In genomic region chrX:160690094-160690493, GRCm38 (mm10) we compare ENCODE assay signal across 24 mouse cellular contexts. TPM values are rescaled to one million over a fixed set of nuclear protein-coding genes. Genes with fewer than 3 reads are reported as not detected.
A peak's percentile ranks its signal among the peaks of the same experiment; 100 is the strongest.
DNase-seq lines count a peak whose midpoint lies in the region; ATAC-seq and TF ChIP-seq lines count a peak whose summit lies in the region.
"Had no signal": no experiment of that assay in that cellular context is flagged by ENCODE, and none has a peak within 500 bp of the region (broad histone marks: within the 10 kb centered on the region; RNA-seq: fewer than 3 reads in every experiment).

No protein-coding gene starts in this region.

- H3K4me2 ChIP-seq in CH12.LX (ENCODE audit: insufficient read depth, low read depth, poor library complexity, severe bottlenecking): no peak overlapping the region
- H3K4me2 ChIP-seq in midbrain, embryonic 13.5 days (replicated peaks): no peak overlapping the region

- no peaks in the 10 kb centered on the region for H3K79me2 ChIP-seq in CH12.LX (replicated peaks; ENCODE audit: control insufficient read depth, extremely low read depth, insufficient read depth, poor library complexity, severe bottlenecking)
- H3K79me2 ChIP-seq in MEL (ENCODE audit: control insufficient read depth, insufficient read depth, low read length, poor library complexity): no peaks in the 10 kb centered on the region

- no peak for ATAC-seq in midbrain, embryonic 13.5 days
- ATAC-seq: activated CD4-positive, CD25-positive, alpha-beta regulatory T cell, adult 4 months; CD4-positive, CD25-positive, alpha-beta regulatory T cell, adult 4 months; Patski had no signal

- H3K4me3 ChIP-seq in CH12.LX (replicated peaks in 1 of 3; ENCODE audit: low read depth in 2 of 3, low read length in 2 of 3, poor library complexity in 1 of 3): no peak overlapping the region
- no peak overlapping the region for H3K4me3 ChIP-seq in ES-E14 (ENCODE audit: insufficient read depth in 1 of 2, low read depth in 1 of 2, low read length in 2 of 2, poor library complexity in 1 of 2, severe bottlenecking in 1 of 2)
- no peak overlapping the region for H3K4me3 ChIP-seq in MEL (ENCODE audit: control insufficient read depth in 1 of 2, insufficient read depth in 1 of 2, low read depth in 2 of 2, low read length in 2 of 2)
- H3K4me3 ChIP-seq in midbrain, embryonic 13.5 days (replicated peaks): no peak overlapping the region

- dilution Hi-C loops in CH12.LX (cut with MboI; ENCODE audit: extremely low pct_ligation_motif_present, extremely low pct_unique_long_range_greater_than_20kb, low sequenced_read_pairs): no loop called here

- DNase-seq in CH12.LX (ENCODE audit: extremely low read depth) (no peak), ES-E14 (ENCODE audit: low read depth, low spot score) (no peak), MEL (ENCODE audit: low read depth, low spot score) (no peak)
- no peak for DNase-seq in layer of hippocampus, postnatal 10 days (ENCODE audit: low spot score in 2 of 2)
- DNase-seq in adrenal gland, adult 18-20 months (ENCODE audit: low spot score in 2 of 2): no peak
- DNase-seq: adrenal gland, adult 2 months; adrenal gland, adult 8-10 months; adrenal gland, postnatal 10 days; adrenal gland, postnatal 14 days; adrenal gland, postnatal 25 days; adrenal gland, postnatal 36 days; B cell, adult 2 months; cerebellum, adult 11 months; cerebellum, adult 11-12 months; cerebellum, adult 18-20 months; cerebellum, adult 2 months; cerebellum, adult 8-10 months; cerebellum, adult 9-10 months; cerebellum, adult 9-11 months had no signal

- TF ChIP-seq RAD21 in CH12.LX (IDR thresholded peaks at IDR 0.05; ENCODE audit: low read depth, low read length) (no peak), MEL (IDR thresholded peaks at IDR 0.05; ENCODE audit: low read depth, low read length) (no peak)

- H3K27me3 ChIP-seq in CH12.LX (replicated peaks) (no peaks in the 10 kb centered on the region), MEL (ENCODE audit: control insufficient read depth in 1 of 2, insufficient read depth in 2 of 2, low read length in 2 of 2) (no peaks in the 10 kb centered on the region; a peak in 1 of 4 replicates)
- H3K27me3 ChIP-seq in midbrain, embryonic 13.5 days: peaks cover 15% of the 10 kb centered on the region; the same call in 1 of the 2 replicates

- 90% methylated on average over 2 of the region's 2 CpGs for WGBS in midbrain, embryonic 13.5 days

- H3K36me3 ChIP-seq in CH12.LX (replicated peaks in 1 of 2; ENCODE audit: control insufficient read depth in 1 of 2, insufficient read depth in 1 of 2, low read length in 1 of 2) (no peaks in the 10 kb centered on the region), ES-E14 (ENCODE audit: control insufficient read depth, insufficient read depth, low read length, poor library complexity, severe bottlenecking) (no peaks in the 10 kb centered on the region), MEL (ENCODE audit: control insufficient read depth in 1 of 2, insufficient read depth in 2 of 2, low read length in 2 of 2) (no peaks in the 10 kb centered on the region)
- H3K36me3 ChIP-seq in midbrain, embryonic 13.5 days: no peaks in the 10 kb centered on the region
- H3K36me3 ChIP-seq: G1E had no signal

- no peak for TF ChIP-seq EP300 in CH12.LX (IDR thresholded peaks at IDR 0.05; ENCODE audit: low read length)
- TF ChIP-seq EP300 in MEL (IDR thresholded peaks at IDR 0.05; ENCODE audit: low read depth in 1 of 2, low read length in 2 of 2): no peak

- H3K4me1 ChIP-seq in CH12.LX (ENCODE audit: control insufficient read depth in 1 of 2, insufficient read depth in 2 of 2): no peaks in the 10 kb centered on the region
- no peaks in the 10 kb centered on the region for H3K4me1 ChIP-seq in ES-E14 (ENCODE audit: control insufficient read depth in 2 of 2, insufficient read depth in 2 of 2, low read length in 2 of 2, poor library complexity in 1 of 2)
- no peaks in the 10 kb centered on the region for H3K4me1 ChIP-seq in MEL (ENCODE audit: control insufficient read depth in 1 of 2, insufficient read depth in 2 of 2, low read length in 2 of 2)
- no peaks in the 10 kb centered on the region for H3K4me1 ChIP-seq in midbrain, embryonic 13.5 days (replicated peaks)

- no peaks in the 10 kb centered on the region for H3K9me3 ChIP-seq in CH12.LX (replicated peaks; ENCODE audit: low read length)
- H3K9me3 ChIP-seq in ES-E14 (ENCODE audit: control insufficient read depth, insufficient read depth, low read depth, low read length): no peaks in the 10 kb centered on the region
- H3K9me3 ChIP-seq in MEL (replicated peaks; ENCODE audit: insufficient read depth, low read length): no peaks in the 10 kb centered on the region
- H3K9me3 ChIP-seq in midbrain, embryonic 13.5 days: no peaks in the 10 kb centered on the region
- H3K9me3 ChIP-seq: G1E had no signal

- H3K9ac ChIP-seq in CH12.LX (ENCODE audit: insufficient read depth, low read depth) (no peak overlapping the region), ES-E14 (ENCODE audit: insufficient read depth, low read depth, low read length, poor library complexity, severe bottlenecking) (no peak overlapping the region), MEL (ENCODE audit: control insufficient read depth, low read depth, low read length, poor library complexity, severe bottlenecking) (no peak overlapping the region)
- H3K9ac ChIP-seq in midbrain, embryonic 13.5 days (replicated peaks): no peak overlapping the region

- TF ChIP-seq CTCF in CH12.LX (conservative IDR thresholded peaks at IDR 0.05 in 1 of 2, IDR thresholded peaks at IDR 0.05 in 1 of 2; ENCODE audit: low read depth in 2 of 2, low read length in 2 of 2) (no peak), MEL (IDR thresholded peaks at IDR 0.05 in 2 of 3, conservative IDR thresholded peaks at IDR 0.05 in 1 of 3; ENCODE audit: control insufficient read depth in 1 of 3, insufficient read depth in 1 of 3, low read depth in 2 of 3, low read length in 3 of 3, poor library complexity in 1 of 3, severe bottlenecking in 1 of 3) (no peak)

- no peak for TF ChIP-seq POLR2A in CH12.LX (IDR thresholded peaks at IDR 0.05; ENCODE audit: low read depth, low read length)
- TF ChIP-seq POLR2A in MEL (IDR thresholded peaks at IDR 0.05; ENCODE audit: control insufficient read depth in 1 of 2, insufficient read depth in 1 of 2, low read depth in 1 of 2, low read length in 2 of 2, poor library complexity in 1 of 2): no peak

- no peak overlapping the region for H3K27ac ChIP-seq in CH12.LX (ENCODE audit: insufficient read depth, low read depth)
- H3K27ac ChIP-seq in ES-E14 (ENCODE audit: insufficient read depth, low read depth, low read length, poor library complexity, severe bottlenecking): no peak overlapping the region
- no peak overlapping the region for H3K27ac ChIP-seq in MEL (ENCODE audit: control insufficient read depth, low read depth, low read length)
- no peak overlapping the region for H3K27ac ChIP-seq in midbrain, embryonic 13.5 days

- in situ Hi-C loops in CH12.LX (cut with MboI; ENCODE audit: low pct_ligation_motif_present, low pct_unique_long_range_greater_than_20kb, low sequenced_read_pairs): no loop called here
- in situ Hi-C loops in ES-E14 (cut with MboI; ENCODE audit: low sequenced_read_pairs in 2 of 2, unreplicated experiment in 2 of 2): no loop called here

TF ChIP-seq in CH12.LX, 34 proteins besides CTCF, POLR2A, EP300 and RAD21:
- TF ChIP-seq ZMIZ1 (IDR thresholded peaks at IDR 0.05; ENCODE audit: low read depth, low read length) (no peak), ZC3H11A (IDR thresholded peaks at IDR 0.05; ENCODE audit: low read depth, low read length) (no peak), GABPA (IDR thresholded peaks at IDR 0.05; ENCODE audit: insufficient replicate concordance, low read depth, low read length) (no peak), MAFK (IDR thresholded peaks at IDR 0.05; ENCODE audit: insufficient replicate concordance, low read length) (peak; percentile 64; the same call in 1 of the 2 replicates), MXI1 (IDR thresholded peaks at IDR 0.05; ENCODE audit: low read depth, low read length) (no peak)

TF ChIP-seq in ES-E14, 5 proteins besides CTCF, POLR2A, EP300 and RAD21:
- TF ChIP-seq MAFK (IDR thresholded peaks at IDR 0.05; ENCODE audit: insufficient read depth, low read depth, low read length) (peak; percentile 71), ZC3H11A (IDR thresholded peaks at IDR 0.05; ENCODE audit: borderline replicate concordance, low read depth, low read length) (no peak)
TF ChIP-seq in ES-E14: peak in this region for 1.

TF ChIP-seq in MEL, 35 proteins besides CTCF, POLR2A, EP300 and RAD21:
- no peak for TF ChIP-seq POLR2AphosphoS2 (IDR thresholded peaks at IDR 0.05; ENCODE audit: low read length)
- peak; percentile 74; the same call in 1 of the 2 replicates for TF ChIP-seq MAFK (IDR thresholded peaks at IDR 0.05; ENCODE audit: borderline replicate concordance, low read depth, low read length)
- TF ChIP-seq SIN3A (IDR thresholded peaks at IDR 0.05; ENCODE audit: low read length): no peak
- no peak for TF ChIP-seq NELFE (IDR thresholded peaks at IDR 0.05; ENCODE audit: low read depth, low read length)
- no peak for TF ChIP-seq RCOR1 (IDR thresholded peaks at IDR 0.05; ENCODE audit: low read depth, low read length)
- TF ChIP-seq POLR2AphosphoS5 (IDR thresholded peaks at IDR 0.05; ENCODE audit: borderline replicate concordance, low read depth, low read length): no peak

RNA-seq across cellular contexts. Expression of gene Ppef1, which starts 45.5 kb away (rescaled TPM):
- total RNA-seq in CH12.LX (2012; rRNA removed) (0.25 and 0.34 TPM in 2 replicates), CH12.LX (2014; rRNA removed) (2.8 and 3.0 TPM in 2 replicates), ES-E14 (2012; rRNA removed) (0.21 and 1.2 TPM in 2 replicates), MEL (2012; rRNA removed) (0.07 and 0.15 TPM in 2 replicates)
- polyA plus RNA-seq in CH12.LX (2012; ENCODE audit: insufficient read length, low read depth) (1.4 and 1.5 TPM in 2 replicates), MEL (2012; ENCODE audit: insufficient read depth in 1 of 2, insufficient read length in 2 of 2, low read depth in 1 of 2, low replicate concordance in 2 of 2, missing spikeins in 1 of 2) (not detected)
- polyA plus RNA-seq in midbrain, embryonic 13.5 days (2015; fragmentation: Nextera tagmentation; extraction: Ambion mirVana): 0.10 and 0.73 TPM in 2 replicates
- total RNA-seq in layer of hippocampus, postnatal 10 days (2021): 1 to 10 TPM; 1.3 to 3.7 TPM
- total RNA-seq in adrenal gland, adult 18-20 months (2021): not detected
- total RNA-seq: adrenal gland, adult 2 months; adrenal gland, postnatal 10 days; adrenal gland, postnatal 14 days; adrenal gland, postnatal 25 days; adrenal gland, postnatal 36 days; G1E had no signal
- polyA plus RNA-seq: activated CD4-positive, CD25-positive, alpha-beta regulatory T cell, adult 4 months; adrenal gland, adult 2 months; CD4-positive, CD25-positive, alpha-beta regulatory T cell, adult 4 months; G1E had no signal

Comparison
In these comparisons a context has a peak if more than half of its experiments do, and no peak if none do; other contexts are left out.
1. Of the 35 proteins assayed by ChIP-seq in both MEL and CH12.LX: peak only in MEL: none; only in CH12.LX: none; in both: MAFK; in neither: 34.